Mouse (Mus musculus) liver, embryonic 18 days (tissue): ENCODE measurements around the gene Lpcat3. TPM values are rescaled to one million over a fixed set of nuclear protein-coding genes. Genes with fewer than 3 reads are reported as not detected.

Source experiments
- polyA plus RNA-seq: library from polyadenylated mRNA; depleted of rRNA; stranded (reverse); fragments of >200 nt; gene quantifications from 2 replicates; pipeline ENCODE4 v1.2.3, GENCODE M21; 2012; rRNA removed

Lpcat3 gene
- polyA plus RNA-seq = 144 and 183 TPM in 2 replicates

DNA sequence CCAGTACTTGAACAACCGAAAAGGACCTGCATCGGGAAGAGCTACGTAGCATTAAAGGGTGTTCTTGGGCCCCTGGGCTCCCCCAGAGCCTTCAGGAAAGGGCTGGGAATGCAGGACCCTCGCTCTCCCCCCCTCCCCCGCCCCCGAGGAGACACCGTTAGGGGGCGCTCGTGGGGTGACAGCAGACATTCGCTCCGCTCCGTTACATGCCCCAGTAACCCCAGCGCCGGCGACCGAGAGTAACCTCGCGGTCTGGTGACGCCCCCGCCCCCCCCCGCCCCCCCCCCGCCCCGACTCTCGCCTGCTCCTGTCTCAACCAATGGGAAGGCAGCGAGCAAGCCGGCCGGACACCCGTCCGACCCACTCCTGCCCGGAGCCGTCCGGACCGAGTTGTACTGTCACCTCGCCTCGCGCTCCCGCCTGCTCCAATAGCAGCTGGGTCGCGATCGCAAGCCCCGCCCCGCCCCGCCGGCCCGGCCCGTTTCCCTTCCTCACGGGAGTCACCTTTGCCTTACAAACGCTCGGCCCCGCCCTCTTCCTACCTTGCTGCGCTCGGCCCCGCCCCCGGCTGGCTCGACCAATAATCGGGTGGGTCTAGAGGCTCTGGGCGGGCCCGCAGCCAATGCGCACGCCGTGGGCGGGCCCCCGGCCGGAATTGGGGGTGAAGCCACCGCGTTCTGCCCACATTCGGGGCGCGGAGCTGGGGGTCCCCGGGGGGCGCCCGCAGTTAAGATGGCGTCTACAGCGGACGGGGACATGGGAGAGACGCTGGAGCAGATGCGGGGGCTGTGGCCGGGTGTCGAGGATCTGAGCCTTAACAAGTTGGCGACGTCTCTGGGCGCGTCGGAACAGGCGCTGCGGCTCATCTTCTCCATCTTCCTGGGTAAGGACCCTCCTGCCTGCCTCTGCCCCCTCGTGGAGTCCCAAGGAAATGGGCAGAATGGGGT lies at the start of gene Lpcat3:
Gene Lpcat3, plus strand, starts transcription at position 551 of the 947 bp plus-strand sequence.

DNA sequence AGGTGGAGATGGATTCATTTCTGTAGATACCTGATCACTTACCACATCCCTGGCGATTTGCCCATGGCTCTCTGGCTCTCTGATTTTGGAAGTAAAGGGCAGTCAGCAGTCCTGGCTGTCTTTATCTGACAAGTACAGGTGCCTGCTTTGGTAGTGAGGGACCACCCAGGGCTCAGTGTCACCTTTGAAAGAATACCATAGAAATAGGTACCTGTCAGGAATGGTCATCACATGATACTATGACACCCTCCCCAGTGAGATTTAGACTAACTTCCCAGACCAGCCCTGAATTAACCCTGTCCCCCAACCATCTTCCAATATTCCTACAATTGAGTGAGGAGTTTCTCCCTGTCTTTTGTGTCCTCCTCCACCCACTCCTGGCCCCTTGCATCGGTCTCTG lies 26.8 kb upstream of the Lpcat3 start, which contains the start of gene C1s2:
Gene C1s2, minus strand, starts transcription at position 101 of the 400 bp plus-strand sequence.

DNA sequence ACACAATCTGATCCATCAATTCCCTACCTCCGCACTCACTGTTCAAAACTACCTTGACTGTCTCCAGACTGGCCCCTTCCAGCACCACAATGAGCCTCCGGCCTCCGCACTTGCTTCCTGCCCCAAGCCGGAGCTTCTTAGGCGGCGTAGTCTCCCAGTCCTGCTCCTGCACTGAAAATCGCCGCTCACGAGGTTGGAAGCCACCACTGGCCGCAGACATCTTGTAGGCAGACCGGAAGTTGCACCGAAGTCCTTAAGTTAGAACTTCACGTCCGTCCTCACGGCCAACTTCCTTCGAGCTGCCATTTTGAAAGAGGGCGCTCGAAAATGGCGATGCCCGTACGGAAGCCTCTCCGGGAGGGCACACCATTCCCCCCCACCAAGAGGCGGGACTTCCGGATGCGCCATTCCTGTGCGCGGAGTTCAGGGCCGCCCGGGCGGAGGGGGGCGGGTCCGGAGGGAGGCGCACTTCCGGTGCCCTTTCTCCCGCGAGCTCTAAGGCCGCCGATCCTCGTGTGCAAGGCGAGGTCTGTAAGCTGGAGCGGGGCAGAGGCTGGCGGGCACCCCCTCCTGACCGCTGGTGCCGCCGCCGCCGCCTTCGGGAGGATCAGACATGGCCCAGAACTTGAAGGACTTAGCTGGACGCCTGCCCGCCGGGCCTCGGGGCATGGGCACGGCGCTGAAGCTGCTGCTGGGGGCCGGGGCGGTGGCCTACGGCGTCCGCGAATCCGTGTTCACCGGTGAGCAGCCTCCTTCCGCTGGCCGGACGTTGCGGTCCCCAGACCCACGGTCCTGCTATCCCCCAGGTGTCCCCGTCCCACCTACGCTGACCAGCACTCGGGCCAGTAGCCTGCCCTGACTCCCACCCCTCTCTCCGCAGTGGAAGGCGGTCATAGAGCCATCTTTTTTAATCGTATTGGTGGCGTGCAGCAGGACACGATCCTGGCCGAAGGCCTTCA lies 49.3 kb downstream of the Lpcat3 start, which contains the start of the genes Emg1 and Phb2:
Gene Emg1, minus strand, starts transcription at position 355 of the 959 bp plus-strand sequence.
Gene Phb2, plus strand, starts transcription at position 513 of the 959 bp plus-strand sequence.

DNA sequence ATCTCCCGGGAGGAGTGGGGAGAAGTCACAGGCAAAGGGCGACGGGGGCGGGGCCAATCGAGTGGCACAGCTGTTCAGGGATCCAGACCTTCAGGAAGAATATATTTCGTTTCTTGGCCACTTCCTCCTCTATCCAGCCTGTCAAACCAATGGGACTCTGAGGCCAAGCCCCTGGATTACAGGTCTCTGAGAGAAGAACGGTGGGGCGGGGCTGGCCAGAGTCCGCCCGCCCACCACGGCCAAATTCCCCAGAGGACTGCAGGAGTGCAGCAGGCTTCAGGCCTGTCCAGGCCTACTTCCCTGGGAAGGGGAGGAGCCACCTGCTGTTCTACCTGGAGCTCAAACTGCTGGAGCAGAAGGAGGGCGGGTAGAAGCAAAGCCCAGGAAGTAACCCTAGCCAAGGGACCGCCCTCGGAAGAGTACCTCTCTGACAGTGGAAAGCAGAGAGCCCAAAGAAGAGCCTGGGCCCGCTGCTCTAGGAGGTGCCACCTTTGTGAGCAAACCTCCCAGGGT lies 75.7 kb downstream of the Lpcat3 start, which contains the start of gene Ptpn6:
Gene Ptpn6, minus strand, starts transcription at position 204 of the 513 bp plus-strand sequence.

DNA sequence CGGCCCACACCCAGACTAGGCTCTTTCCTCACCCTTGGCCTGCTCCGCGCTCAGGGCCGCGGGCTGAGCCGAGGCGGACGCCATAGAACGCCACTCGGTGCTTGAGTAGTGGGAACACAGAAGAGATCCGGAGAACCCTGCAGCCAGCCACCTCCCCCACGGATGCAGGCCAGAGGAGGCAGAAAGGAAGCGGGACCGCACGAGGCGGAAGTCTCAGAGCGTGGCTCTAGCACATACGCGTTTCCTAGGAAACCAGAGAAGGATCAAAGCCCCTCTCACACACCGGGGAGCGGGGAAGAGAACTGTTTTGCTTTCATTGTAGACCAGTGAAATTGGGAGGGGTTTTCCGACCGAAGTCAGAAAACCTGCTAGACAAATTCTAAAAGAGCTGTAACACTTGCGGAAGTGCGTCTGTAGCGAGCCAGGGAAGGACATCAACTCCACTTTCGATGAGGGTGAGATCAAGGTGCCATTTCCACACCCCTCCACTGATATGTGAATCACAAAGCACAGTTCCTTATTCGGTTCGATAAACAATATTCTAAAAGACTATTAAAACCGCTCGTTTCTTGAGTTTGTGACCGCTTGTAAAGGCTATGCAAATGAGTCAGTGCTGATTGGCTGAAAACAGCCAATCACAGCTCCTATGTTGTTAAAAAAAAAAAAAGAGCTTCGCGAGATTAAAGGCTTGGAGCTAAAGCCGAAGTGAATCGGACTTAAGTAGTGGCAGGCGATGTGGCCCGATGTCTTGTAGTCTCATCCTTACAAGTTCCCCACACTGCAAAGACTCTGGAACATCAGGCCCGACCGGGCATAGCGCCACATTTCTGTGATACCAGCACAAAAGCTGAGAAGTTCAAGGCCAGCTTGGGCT lies 78.3 kb downstream of the Lpcat3 start, which contains the start of gene Grcc10:
Gene Grcc10, minus strand, starts transcription at position 487 of the 874 bp plus-strand sequence.

Other genes with a start within 250 kb of the Lpcat3 start
- gene Pex5, start 248.0 kb upstream of the Lpcat3 start, polyA plus RNA-seq = 20.7 and 22.3 TPM in 2 replicates
- 3.7 and 3.8 TPM in 2 replicates for gene Clstn3, start 198.2 kb upstream of the Lpcat3 start, polyA plus RNA-seq
- 14.3 and 16.2 TPM in 2 replicates for gene C1rl, start 169.9 kb upstream of the Lpcat3 start, polyA plus RNA-seq
- 29.2 and 33.8 TPM in 2 replicates for gene C1ra, start 150.6 kb upstream of the Lpcat3 start, polyA plus RNA-seq
- gene C1s1, start 120.7 kb upstream of the Lpcat3 start, polyA plus RNA-seq = 152 and 156 TPM in 2 replicates
- not detected in 2 replicates for gene C1rb, start 92.7 kb upstream of the Lpcat3 start, polyA plus RNA-seq
- 0.01 TPM in 1 of 2 replicates, not detected in the other for gene C1s2, start 26.9 kb upstream of the Lpcat3 start, polyA plus RNA-seq
- gene Emg1, start 49.2 kb downstream of the Lpcat3 start, polyA plus RNA-seq = 72.1 and 82.3 TPM in 2 replicates
- 119 and 130 TPM in 2 replicates for gene Phb2, start 49.3 kb downstream of the Lpcat3 start, polyA plus RNA-seq
- gene Ptpn6, start 75.7 kb downstream of the Lpcat3 start, polyA plus RNA-seq = 33.5 and 37.1 TPM in 2 replicates
- 75.8 and 79.2 TPM in 2 replicates for gene Grcc10, start 78.3 kb downstream of the Lpcat3 start, polyA plus RNA-seq
- not detected in 2 replicates for gene Gm45234, start 93.0 kb downstream of the Lpcat3 start, polyA plus RNA-seq
- 2.4 and 3.4 TPM in 2 replicates for gene Atn1, start 93.5 kb downstream of the Lpcat3 start, polyA plus RNA-seq
- 0.29 and 0.42 TPM in 2 replicates for gene Eno2, start 106.6 kb downstream of the Lpcat3 start, polyA plus RNA-seq
- 0.05 and 0.06 TPM in 2 replicates for gene Lrrc23, start 116.7 kb downstream of the Lpcat3 start, polyA plus RNA-seq
- gene Spsb2, start 145.6 kb downstream of the Lpcat3 start, polyA plus RNA-seq = 6.0 and 6.8 TPM in 2 replicates
- 397 and 428 TPM in 2 replicates for gene Tpi1, start 151.3 kb downstream of the Lpcat3 start, polyA plus RNA-seq
- gene Usp5, start 166.5 kb downstream of the Lpcat3 start, polyA plus RNA-seq = 23.8 and 25.3 TPM in 2 replicates
- 76.5 and 80.3 TPM in 2 replicates for gene Cdca3, start 166.5 kb downstream of the Lpcat3 start, polyA plus RNA-seq
- gene Gnb3, start 177.2 kb downstream of the Lpcat3 start, polyA plus RNA-seq = 0.02 and 0.03 TPM in 2 replicates
- gene P3h3, start 194.7 kb downstream of the Lpcat3 start, polyA plus RNA-seq = 3.8 and 3.9 TPM in 2 replicates
- 0.04 and 0.06 TPM in 2 replicates for gene Gpr162, start 201.0 kb downstream of the Lpcat3 start, polyA plus RNA-seq
- gene Cd4, start 225.2 kb downstream of the Lpcat3 start, polyA plus RNA-seq = 0.17 and 0.19 TPM in 2 replicates
- gene Lag3, start 248.7 kb downstream of the Lpcat3 start, polyA plus RNA-seq = 0.14 and 0.20 TPM in 2 replicates